Mouse (Mus musculus): ENCODE results near the gene Prcc. TPM values are rescaled to one million over a fixed set of nuclear protein-coding genes. Genes with fewer than 3 reads are reported as not detected.
"Not testable (repeated sequence)": the region's sequence is repeated elsewhere in the genome, so short reads cannot be mapped to it uniquely, and the experiment has no call there.

Gene Prcc
- polyA plus RNA-seq, 1 experiment: 24.5 TPM

DNA sequence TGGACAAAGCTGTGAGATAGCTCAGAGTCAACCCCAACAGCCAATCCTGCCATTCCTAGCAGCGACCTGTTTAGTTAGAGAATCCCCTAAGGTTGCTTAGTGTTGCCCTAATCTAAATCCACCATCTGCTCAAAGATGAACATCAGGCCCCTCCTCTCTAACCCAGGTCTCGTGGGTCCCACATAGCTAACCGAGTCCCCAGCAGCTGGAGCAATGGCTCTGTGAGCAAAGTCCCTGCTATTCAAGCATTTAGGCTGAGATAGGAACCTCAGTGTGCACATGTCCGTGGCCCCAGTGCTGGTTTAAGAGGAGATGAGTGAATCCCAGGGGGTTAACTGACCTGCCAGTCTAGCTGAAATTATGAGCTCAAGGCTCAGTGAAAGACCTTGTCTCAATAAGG is 39.2 kb downstream of the Prcc start:
- DNase-seq (ENCODE audit: low read depth): no peak

GRCm38 (mm10) chr3:87844981-87845380 is 40.4 kb downstream of the Prcc start:
- no peak for DNase-seq (ENCODE audit: low read depth)

- no peak for DNase-seq (ENCODE audit: low read depth)
Observed at GRCm38 (mm10) chr3:87840858-87841257, 44.5 kb downstream of the Prcc start.

GRCm38 (mm10) chr3:87838622-87839021 is 46.8 kb downstream of the Prcc start:
- no peak for DNase-seq (ENCODE audit: low read depth)

DNA sequence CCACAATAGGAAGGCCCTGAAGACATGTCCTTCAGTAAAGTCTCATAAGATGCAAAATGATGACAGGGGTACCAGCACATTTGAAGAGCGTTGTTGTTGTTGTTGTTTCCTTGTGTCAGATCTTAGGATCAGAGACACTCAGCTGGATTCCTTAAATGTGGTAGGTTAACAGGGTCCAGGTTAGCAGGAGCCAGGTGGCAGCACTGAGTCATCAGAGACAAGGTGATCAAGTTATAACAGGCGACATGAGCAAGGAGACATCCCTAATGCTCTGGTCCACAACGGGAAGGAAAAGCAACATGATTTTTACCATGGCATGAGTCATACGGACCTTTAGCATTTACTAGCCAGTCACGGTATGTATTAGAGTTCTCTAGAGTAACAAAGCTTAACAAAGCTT is 51.9 kb downstream of the Prcc start:
- DNase-seq (ENCODE audit: low read depth): no peak

DNA sequence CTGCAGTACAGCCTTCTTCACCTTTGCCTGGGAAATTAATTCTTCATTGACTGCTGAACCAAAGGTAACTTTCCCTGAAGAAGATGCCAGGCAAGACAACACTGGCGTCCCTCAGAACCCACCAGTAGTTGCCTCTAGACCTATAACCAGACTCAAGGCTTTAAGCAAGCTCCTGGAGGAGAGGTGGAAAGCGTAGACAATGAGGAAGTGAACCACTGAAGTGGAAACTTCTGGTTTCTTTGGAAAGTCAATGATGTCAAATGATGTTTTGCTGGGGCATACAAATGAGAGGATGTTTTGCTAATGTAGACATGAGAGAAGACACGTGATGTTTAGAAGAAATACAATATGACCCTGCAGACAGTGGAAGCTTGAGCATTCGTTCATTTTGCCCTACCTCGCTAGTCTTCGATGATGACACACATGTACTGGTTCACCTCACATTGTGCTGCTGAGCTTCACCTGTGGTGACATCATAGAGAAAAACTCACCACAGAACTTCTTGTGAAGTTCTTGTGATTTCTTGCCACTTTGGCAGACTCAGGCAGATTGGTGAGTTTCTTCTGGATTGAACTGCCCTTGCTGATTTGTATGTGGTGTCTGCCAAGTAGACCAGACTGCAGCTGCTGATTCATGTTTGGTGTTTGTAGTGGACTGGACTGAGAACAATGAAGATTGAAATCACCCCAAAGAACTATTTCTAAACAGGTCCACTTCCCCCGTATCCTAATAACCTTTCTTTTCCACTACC is 53.1 kb downstream of the Prcc start:
- no peak for DNase-seq (ENCODE audit: low read depth)

GRCm38 (mm10) chr3:87829025-87829424 is 56.4 kb downstream of the Prcc start:
- DNase-seq (ENCODE audit: low read depth): no peak

DNA sequence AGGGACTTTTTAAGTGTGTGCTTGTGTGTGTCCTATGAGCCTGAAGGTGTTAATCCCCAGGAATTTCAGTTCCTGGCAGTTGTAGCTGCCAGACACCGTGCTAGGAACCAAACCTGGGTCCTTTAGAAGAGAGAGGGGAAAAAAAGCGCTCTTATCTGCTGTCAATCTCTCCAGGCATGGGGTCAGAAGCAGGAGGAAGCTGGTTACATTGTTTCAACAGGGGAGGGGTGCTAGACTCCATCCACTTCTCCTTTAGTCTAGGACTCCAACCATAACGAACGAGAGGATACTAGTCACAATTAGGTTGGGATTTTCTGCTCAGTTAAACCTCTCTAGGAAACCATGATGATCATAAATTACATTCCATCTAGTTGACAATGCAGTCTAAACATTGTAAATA is 57.0 kb downstream of the Prcc start:
- no peak for DNase-seq (ENCODE audit: low read depth)

DNA sequence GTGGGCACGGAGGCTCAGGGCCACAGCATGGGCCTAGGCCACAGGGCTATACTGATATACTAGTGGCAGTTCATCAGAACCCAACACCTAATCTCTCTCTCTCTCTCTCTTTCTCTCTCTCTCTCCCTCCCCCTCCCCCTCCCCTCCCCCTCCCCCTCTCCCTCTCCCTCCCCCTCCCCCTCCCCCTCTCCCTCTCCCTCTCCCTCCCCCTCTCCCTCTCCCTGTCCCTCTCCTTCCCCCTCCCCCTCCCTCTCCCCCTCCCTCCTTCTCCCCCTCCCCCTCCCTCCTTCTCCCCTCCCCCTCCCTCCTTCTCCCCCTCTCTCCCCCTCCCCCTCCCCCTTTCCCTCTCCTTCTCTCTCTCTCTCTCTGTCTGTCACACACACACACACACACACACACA is 61.2 kb downstream of the Prcc start, which contains the start of gene Pear1:
Gene Pear1 (minus strand): TSS at position 101 of the 400 bp plus-strand sequence.
- not testable (repeated sequence) for DNase-seq (ENCODE audit: low read depth)

DNA sequence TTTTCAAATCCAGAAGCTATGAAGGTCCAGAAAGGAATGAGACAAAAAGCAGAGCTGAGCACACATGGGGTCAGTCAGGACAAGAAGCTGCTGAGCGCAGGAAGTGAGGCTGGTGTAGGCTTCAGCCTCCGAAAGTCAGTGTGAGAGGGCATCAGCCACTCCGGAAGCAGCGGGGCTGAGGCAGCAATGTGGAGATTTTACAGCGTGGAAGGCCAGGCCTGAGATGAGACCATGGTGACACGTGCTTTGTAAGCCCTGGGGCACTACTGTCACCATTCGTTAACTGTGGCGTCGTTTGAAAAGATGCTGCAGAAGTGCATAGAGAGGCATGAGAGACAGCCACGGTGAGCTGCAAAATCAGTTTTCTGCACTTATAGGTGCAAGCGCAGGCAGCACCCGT is 67.2 kb downstream of the Prcc start:
- no peak for DNase-seq (ENCODE audit: low read depth)

DNA sequence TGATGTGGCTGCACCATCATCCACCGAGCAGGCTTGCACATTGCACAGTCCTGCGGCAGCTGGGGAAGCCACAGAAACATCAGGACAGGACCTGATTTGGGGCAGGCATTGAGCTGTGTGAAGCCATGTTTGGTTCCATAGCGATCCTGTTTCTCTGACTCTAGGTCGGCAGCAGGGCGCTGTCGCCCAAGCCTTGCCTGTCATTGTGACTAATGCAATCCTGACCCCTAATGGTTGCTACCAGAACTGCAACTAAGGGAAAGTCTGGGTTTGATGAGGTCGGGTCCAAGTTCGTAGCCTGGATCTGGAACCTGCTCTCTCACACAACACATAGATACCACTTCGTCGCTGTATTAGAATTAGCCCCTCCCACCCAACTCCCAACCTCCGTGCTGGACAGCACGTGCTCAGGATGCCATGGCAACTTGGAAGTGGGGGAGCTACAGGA is 68.7 kb downstream of the Prcc start:
- DNase-seq (ENCODE audit: low read depth): no peak

DNA sequence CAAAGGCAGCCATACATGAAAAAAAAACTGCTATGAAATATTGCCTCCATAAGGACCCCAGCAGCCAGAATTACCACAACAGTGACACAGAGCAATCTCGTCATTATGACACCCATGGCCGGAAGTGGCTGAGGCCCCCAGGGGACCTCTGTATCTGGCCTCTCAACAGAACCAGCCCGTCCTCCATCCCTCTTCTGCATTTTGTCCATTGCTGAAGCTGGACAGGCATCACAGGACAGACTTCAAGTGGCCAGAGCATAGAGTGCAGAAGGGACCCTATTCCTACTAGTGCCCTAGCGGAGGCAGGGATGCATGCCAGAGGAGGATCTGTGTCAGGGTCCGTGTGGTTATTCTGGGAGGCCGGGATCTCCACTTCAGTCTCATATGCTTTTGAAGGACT is 69.2 kb downstream of the Prcc start:
- no peak for DNase-seq (ENCODE audit: low read depth)

- no peak for DNase-seq (ENCODE audit: low read depth)
Observed at GRCm38 (mm10) chr3:87812873-87813272, 72.5 kb downstream of the Prcc start.

DNA sequence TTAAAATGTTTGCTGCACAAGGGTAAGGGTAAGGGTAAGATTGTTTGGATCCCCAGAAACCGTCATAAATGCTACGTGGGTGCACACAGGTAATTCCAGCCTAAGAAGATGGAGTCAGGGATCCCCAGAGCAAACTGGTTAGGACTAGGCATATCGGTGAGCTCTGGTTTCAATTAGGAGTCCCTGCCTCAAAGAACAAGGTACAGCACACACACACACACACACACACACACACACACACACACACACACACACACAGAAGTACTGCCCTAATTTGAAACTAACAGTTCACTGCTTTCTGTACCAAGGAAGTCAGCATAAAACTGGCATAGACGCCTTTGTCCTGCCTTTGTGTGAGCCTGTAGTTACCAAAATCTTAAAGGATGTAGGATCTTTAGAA is 73.0 kb downstream of the Prcc start:
- DNase-seq (ENCODE audit: low read depth): no peak

DNA sequence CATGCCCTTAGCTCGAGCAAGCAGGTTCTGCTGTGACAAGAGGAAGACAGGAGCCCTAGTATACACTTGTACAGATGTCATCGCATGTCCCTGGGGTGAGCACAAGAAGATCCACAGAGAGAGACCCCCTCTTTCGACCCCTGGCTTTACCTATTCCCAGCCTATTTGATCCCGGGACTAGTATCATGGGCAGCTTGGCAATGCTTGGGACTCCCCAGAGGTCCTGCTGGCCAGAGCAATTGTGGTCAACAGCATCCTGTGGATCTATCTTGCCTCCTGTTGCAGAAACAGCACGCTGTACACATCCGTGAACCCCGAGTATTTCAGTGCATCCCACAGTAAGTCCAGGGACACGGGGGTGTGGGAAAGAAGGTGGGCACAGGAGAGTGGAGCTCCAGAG is 74.1 kb downstream of the Prcc start:
- DNase-seq (ENCODE audit: low read depth): no peak

- no peak for DNase-seq (ENCODE audit: low read depth)
Observed at GRCm38 (mm10) chr3:87809322-87809962, 76.0 kb downstream of the Prcc start.

Other genes with a start within 250 kb of the Prcc start
- 3.2 and 3.9 TPM in 2 replicates for gene Lrrc71, start 137.0 kb downstream of the Prcc start, polyA plus RNA-seq (2012; rRNA removed)
- 2.8 and 3.0 TPM in 2 replicates for gene Ntrk1, start 90.4 kb downstream of the Prcc start, polyA plus RNA-seq (2012; rRNA removed)
- gene Insrr, start 88.7 kb downstream of the Prcc start, polyA plus RNA-seq (2012; rRNA removed): 2.0 and 2.8 TPM in 2 replicates
- gene Pear1, start 61.3 kb downstream of the Prcc start, polyA plus RNA-seq (2012; rRNA removed): 76.8 and 81.8 TPM in 2 replicates
- gene Sh2d2a, start 38.9 kb downstream of the Prcc start, polyA plus RNA-seq (2012; rRNA removed): 0.43 and 0.61 TPM in 2 replicates
- 78.3 and 87.9 TPM in 2 replicates for gene Hdgf, start 20.7 kb upstream of the Prcc start, polyA plus RNA-seq (2012; rRNA removed)
- gene Mrpl24, start 33.9 kb upstream of the Prcc start, polyA plus RNA-seq (2012; rRNA removed): 51.0 and 51.8 TPM in 2 replicates
- 11.0 and 11.4 TPM in 2 replicates for gene Isg20l2, start 44.7 kb upstream of the Prcc start, polyA plus RNA-seq (2012; rRNA removed)
- gene Rrnad1, start 45.1 kb upstream of the Prcc start, polyA plus RNA-seq (2012; rRNA removed): 19.9 and 27.5 TPM in 2 replicates
- gene Crabp2, start 63.1 kb upstream of the Prcc start, polyA plus RNA-seq (2012; rRNA removed): 5.6 and 12.0 TPM in 2 replicates
- gene Nes, start 85.5 kb upstream of the Prcc start, polyA plus RNA-seq (2012; rRNA removed): 5.0 and 6.1 TPM in 2 replicates
- gene Bcan, start 114.6 kb upstream of the Prcc start, polyA plus RNA-seq (2012; rRNA removed): 0.08 TPM in 1 of 2 replicates, not detected in the other
- gene Hapln2, start 142.0 kb upstream of the Prcc start, polyA plus RNA-seq (2012; rRNA removed): not detected in 2 replicates
- gene Gpatch4, start 157.5 kb upstream of the Prcc start, polyA plus RNA-seq (2012; rRNA removed): 5.7 and 6.3 TPM in 2 replicates
- gene Naxe, start 172.9 kb upstream of the Prcc start, polyA plus RNA-seq (2012; rRNA removed): 98.6 and 109 TPM in 2 replicates
- 0.88 and 1.5 TPM in 2 replicates for gene Ttc24, start 192.7 kb upstream of the Prcc start, polyA plus RNA-seq (2012; rRNA removed)
- gene Iqgap3, start 196.4 kb upstream of the Prcc start, polyA plus RNA-seq (2012; rRNA removed): 1.7 and 2.0 TPM in 2 replicates

All from gonadal fat pad, adult 2 months (tissue).